Mouse (Mus musculus) lung, adult 18-20 months (tissue): ENCODE data around the gene Wdr76.
"Not testable (repeated sequence)": the region's sequence is repeated elsewhere in the genome, so short reads cannot be mapped to it uniquely, and the experiment has no call there.

Source experiments
- DNase-seq, 2 experiments: peaks; one replicate each; pipeline ENCODE4 v3.0.0; 2022; ENCODE audit warnings: mixed read lengths in 2 of 2

Gene Wdr76

GRCm38 (mm10) chr2:121505942-121506882 is at the start of gene Wdr76, which contains the start of gene Mfap1a:
Gene Wdr76 (plus strand): TSS chr2:121506723.
Gene Mfap1a (minus strand): TSS chr2:121506665.
- DNase-seq = peak; percentile 87 to 91

DNA sequence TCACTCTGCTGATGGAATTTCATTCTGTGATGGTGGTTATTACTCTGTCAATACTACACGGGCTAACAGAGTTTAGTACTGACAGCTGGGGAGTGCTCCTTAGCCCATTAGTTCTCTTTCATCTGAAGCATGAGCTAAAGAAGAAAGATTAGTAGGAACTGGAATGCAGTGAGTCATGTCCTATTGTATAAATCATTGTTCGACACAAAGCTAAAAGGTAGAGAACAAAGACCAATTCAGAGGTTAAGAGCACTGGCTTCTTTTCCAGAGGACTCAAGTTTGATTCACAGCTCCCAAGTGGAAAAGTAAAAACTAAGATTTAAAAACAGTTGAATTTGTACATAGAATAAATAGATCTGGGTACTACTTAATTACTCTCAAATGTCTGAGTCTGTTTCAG is 46.5 kb upstream of the Wdr76 start:
- DNase-seq = no peak

DNA sequence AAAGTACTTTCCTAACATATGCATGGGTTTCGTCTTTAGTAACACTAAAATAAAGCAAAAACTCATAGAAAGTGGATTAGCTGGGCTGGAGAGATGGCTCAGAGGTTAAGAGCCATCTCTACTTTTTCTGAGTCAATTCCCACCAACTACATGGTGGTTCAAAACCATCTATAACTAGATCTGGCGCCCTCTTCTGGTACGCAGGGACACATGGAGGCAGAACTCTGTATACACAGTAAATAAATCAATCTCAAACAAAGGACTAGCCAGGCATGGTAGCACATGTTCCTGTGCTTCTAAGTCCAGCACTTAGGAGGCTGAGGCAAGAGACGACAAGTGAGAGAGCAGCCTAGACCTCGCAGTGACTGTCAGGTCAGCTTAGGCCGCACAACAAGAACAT is 37.5 kb upstream of the Wdr76 start:
- DNase-seq = not testable (repeated sequence)

GRCm38 (mm10) chr2:121472783-121473182 is 33.7 kb upstream of the Wdr76 start:
- not testable (repeated sequence) for DNase-seq

GRCm38 (mm10) chr2:121473301-121474179 is 33.0 kb upstream of the Wdr76 start, which contains the start of gene Mfap1b:
Gene Mfap1b (minus strand): TSS chr2:121474067.
- DNase-seq = peak; percentile 83 to 88

GRCm38 (mm10) chr2:121474180-121474535 is 32.4 kb upstream of the Wdr76 start:
- DNase-seq = no peak

DNA sequence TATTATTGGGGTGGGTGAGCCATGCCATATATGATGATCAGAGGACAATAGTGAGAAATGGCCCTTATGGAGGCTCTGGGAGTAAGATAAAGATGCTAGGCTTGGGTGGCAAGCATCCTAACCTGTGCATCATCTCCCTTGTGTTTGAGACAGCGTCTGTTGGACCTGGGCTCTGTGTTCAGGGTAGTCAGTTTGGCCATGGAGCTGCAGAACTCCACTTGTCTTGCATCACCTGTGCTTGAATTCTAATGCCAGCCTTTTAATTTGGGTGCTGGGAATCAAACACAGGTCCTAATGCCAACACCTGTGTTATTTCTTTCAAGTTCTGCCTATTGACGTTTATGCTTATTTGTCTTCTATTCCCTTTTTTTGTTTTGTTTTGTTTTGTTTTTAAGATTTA is 31.2 kb upstream of the Wdr76 start:
- not testable (repeated sequence) for DNase-seq

DNA sequence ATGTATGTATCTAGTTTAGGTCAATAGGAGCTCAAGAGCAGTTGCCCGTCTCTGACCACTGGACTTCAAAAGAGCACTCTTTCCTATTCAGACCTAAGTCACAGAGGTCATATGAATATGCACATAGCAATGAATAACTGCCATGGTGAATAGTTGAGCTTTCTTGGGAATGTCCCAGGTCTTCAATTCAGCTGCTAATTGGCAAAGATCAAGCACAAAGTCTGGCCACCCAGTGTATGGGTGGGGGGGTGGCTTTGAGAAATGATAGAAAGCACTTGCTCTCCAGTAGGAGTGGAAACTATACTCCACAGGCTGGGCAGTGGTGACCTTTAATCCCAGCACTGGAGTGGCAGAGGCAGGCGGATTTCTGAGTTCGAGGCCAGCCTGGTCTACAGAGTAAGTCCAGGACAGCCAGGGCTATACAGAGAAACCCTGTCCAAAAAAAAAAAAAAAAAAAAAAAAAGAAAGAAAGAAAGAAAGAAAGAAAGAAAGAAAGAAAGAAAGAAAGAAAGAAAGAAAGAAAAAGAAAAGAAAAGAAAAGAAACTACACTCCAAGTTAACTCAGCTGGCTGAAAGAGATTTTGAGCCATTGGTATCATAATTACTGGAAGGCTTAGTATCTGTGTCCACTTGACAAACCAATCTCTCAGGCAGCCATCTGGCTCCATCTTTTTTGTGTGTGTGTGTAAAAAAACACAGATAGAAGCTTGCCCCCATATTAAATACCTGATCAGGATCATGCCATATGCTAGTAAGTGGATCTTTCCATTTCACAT is 28.8 kb upstream of the Wdr76 start:
- DNase-seq = no peak

DNA sequence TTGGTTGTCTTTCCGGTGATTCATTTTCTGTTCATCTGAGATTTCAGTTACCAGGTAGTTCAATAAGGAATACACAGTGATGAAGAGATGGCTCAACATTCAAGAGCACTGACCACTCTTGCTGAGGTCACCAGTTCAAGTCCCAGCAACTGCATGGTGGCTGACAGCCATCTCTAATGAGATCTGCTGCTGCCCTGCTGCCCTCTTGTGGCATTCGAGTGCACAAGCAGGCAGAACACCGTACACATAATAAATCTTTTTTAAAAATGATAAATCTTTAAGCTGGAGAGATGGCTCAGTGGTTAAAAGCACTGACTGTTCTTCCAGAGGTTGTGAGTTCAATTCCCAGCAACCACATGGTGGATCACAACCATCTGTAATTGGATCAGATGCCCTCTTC is 26.0 kb upstream of the Wdr76 start:
- peak; percentile 6 to 39 for DNase-seq

DNA sequence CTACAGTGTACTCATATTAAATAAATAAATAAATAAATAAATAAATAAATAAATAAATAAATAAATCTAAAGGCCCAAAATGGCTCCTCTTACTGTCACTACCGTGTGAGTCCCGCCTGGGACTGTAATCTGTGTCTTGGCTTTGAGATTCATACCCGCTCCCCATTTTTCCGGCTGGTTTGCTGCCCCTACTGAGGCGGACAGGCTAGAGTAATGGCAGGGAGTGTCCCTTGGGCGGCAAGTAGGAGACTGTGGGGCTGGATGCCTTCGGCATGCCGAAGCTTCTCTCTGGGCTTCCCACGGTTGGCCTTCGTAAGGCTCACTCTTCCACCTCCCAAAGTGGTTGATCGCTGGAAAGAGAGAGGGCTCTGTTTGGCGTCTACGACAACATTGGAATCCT is 25.6 kb upstream of the Wdr76 start:
- DNase-seq = not testable (repeated sequence)

DNA sequence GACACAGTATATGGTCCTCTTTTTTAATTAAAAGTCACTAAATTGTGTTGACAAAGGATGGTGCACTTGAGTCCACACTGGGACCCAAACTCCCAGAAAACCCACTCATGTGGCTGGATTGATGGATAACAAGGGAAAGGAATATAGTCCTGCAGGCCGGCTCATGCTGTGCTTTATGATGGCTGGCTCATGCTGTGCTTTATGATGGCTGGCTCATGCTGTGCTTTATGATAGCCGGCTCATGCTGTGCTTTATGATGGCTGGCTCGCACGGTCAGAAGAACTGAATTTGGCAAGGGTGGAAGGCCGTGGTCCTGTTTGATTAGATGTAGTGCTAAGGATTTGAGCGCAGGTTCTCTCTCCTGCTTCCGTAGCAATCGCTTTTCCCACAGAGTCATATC is 22.9 kb upstream of the Wdr76 start:
- no peak for DNase-seq

DNA sequence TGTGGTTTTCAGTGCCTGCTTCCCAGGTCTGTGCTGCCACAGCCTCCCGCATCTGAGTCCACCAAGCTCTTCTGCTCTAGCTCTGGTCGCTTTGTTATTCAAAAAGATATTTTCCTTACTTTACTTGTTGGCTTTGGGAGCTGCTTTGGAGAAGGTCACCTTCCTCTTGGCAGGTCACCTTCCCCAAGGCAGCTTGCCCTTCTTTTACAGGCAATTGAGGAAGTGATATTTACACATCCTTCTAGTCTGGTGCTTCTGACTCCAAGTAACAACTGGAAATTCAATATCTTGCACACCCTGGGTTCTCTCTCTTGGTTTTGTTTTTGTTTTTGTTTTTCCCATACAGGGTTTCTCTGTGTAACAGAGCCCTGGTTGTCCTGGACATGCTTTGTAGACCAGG is 22.1 kb upstream of the Wdr76 start:
- not testable (repeated sequence) for DNase-seq

- DNase-seq = not testable (repeated sequence)
These were observed 5.0 kb upstream of the Wdr76 start for GRCm38 (mm10) chr2:121501550-121501949.

- no peak for DNase-seq
These were observed 839 bp downstream of the Wdr76 start for GRCm38 (mm10) chr2:121507173-121507950.

- DNase-seq = no peak
These were observed 1.4 kb downstream of the Wdr76 start for GRCm38 (mm10) chr2:121507951-121508330.

DNA sequence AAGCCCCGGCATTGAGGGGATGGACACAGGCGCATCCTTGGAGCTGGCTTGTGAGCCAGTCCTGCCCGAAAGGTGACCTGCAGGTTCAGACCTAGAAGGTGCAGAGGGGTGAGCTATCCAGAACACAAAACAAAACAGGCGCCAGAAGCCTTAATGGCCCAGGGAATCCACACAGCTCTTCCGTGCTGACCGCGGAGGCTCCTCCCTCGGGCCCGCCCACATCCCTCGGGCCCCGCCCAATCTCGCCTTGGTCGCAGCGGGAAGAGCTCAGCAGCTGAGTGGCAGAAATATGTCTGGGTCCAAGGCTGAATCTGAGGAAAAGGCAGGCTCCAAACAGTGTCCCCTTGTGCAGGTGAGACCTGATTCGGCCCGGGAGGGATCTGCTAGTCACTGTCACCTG is 3.1 kb downstream of the Wdr76 start:
- DNase-seq = peak; percentile 79 to 82

DNA sequence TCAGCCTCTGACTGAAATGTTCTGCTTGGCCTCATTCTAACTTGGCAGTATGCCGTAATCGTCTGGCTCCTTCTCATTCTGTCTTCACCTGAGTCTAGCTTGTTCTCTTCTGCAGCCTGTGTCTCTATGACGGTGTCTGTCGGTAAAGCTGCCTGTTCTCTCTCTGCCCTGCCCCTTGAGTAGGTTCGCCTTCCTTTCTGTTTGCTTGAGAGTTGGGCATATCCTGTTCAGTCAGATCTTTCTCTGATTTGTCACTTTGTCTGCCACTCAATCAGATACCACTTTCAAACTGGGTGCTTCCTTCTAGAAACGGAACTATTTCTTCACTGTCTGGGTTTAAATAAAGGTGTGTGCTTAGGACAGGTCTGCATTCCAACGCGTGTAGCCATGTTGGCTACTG is 4.9 kb downstream of the Wdr76 start:
- DNase-seq = no peak

- not testable (repeated sequence) for DNase-seq
These were observed 6.7 kb downstream of the Wdr76 start for GRCm38 (mm10) chr2:121512991-121513765.

GRCm38 (mm10) chr2:121514211-121514610 is 7.7 kb downstream of the Wdr76 start:
- peak; percentile 5 to 17 for DNase-seq

- no peak for DNase-seq
These were observed 11.6 kb downstream of the Wdr76 start for GRCm38 (mm10) chr2:121518106-121518505.

- DNase-seq = not testable (repeated sequence)
These were observed 12.2 kb downstream of the Wdr76 start for GRCm38 (mm10) chr2:121518711-121519110.
